Mouse (Mus musculus) erythroblast, embryonic 14.5 days (primary cell): Measurements from ENCODE around the gene Lpcat2.

Source experiments
- GATA1 ChIP-seq: IDR thresholded peaks from 2 replicates; pipeline ENCODE4 v1.6.1; 2012; ENCODE audit warnings: low read length, inconsistent platforms, mixed read lengths
- TAL1 ChIP-seq: IDR thresholded peaks from 3 replicates; pipeline ENCODE4 v1.6.1; 2012; ENCODE audit warnings: low read length, inconsistent platforms, mixed read lengths

DNA sequence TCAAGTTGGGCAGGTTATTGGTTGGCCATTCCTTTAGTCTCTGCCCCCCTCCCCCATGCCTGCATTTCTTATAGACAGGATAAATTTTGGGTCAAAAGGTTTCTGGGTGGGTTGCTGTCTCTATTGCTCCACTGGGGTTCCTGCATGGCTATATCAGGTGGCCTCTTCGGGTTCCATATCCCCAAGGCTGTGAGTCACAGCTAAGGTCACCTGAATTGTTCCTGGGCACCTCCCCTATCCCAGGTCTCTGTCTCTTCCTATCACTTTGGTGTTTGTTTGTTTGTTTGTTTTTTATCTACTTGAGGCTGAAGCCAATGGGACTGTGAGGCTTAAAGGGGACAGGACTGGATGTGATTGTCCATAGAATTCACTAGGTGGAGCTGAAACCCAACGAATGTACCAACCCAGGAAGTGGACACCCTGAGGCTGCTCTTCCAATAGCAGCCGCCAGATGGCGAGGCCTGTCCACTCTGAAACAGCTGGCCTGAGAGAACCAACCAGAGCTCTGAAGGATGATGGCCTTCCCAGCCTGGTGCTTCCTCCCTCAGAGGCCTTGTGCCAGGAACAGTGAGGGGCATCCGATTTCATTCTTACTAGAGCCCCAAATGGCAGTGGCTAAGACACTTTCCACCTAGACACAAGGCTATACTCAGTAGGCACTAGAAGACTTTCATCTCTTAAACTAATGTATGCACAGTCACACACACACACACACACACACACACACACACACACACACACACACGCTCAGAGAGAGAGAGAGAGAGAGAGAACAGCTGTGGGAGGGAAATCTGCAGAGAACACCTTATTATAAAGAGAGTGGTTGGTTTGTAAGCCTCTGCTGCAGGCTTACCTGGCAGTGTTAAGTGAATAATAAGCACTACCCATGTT, 37.0 kb upstream of the Lpcat2 start:
- TF ChIP-seq GATA1 = no peak
- TF ChIP-seq TAL1 = no peak
